Mouse (Mus musculus) heart, embryonic 16.5 days (tissue): ENCODE data around the gene Gm5767. TPM values are rescaled to one million over a fixed set of nuclear protein-coding genes. Genes with fewer than 3 reads are reported as not detected.
"Not testable (repeated sequence)": the region's sequence is repeated elsewhere in the genome, so short reads cannot be mapped to it uniquely, and the experiment has no call there.

ENCODE experiments used
- ATAC-seq: fragments of 200-750 bp; cut with Nextera tagmentation; replicated peaks from 2 replicates; pipeline ENCODE4 v1.8.0; 2017; ENCODE audit warnings: moderate number of reproducible peaks; ENCODE audit not compliant: insufficient read depth, low FRiP score; ENCODE audit errors: extremely low read depth
- H3K27ac ChIP-seq: fragments of 300-500 bp; sonication (generic); 2 replicates; pipeline ENCODE4 v1.5.1; 2014; ENCODE audit warnings: mild to moderate bottlenecking, low read length, control low read depth, moderate library complexity
- H3K27me3 ChIP-seq: fragments of 300-500 bp; sonication (generic); 2 replicates; pipeline ENCODE4 v1.6.1; 2014; ENCODE audit warnings: low read length, mixed read lengths; ENCODE audit not compliant: control insufficient read depth, insufficient read depth
- H3K36me3 ChIP-seq: fragments of 300-500 bp; sonication (generic); 2 replicates; pipeline ENCODE4 v1.6.1; 2014; ENCODE audit not compliant: control insufficient read depth, insufficient read depth
- H3K4me1 ChIP-seq: fragments of 300-500 bp; sonication (generic); 2 replicates; pipeline ENCODE4 v1.6.1; 2014; ENCODE audit warnings: low read length, mixed read lengths; ENCODE audit not compliant: control insufficient read depth, insufficient read depth
- H3K4me2 ChIP-seq: fragments of 300-500 bp; sonication (generic); 2 replicates; pipeline ENCODE4 v1.6.1; 2014; ENCODE audit warnings: low read depth, mild to moderate bottlenecking, control low read depth, low read length
- H3K4me3 ChIP-seq: fragments of 300-500 bp; sonication (generic); 2 replicates; pipeline ENCODE4 v1.5.1; 2014; ENCODE audit warnings: mild to moderate bottlenecking, control low read depth, low read length
- H3K9ac ChIP-seq: fragments of 300-500 bp; sonication (generic); 2 replicates; pipeline ENCODE4 v1.6.1; 2014; ENCODE audit warnings: low read length, control low read depth
- H3K9me3 ChIP-seq: fragments of 300-500 bp; sonication (generic); replicated peaks from 2 replicates; pipeline ENCODE4 v1.6.1; 2016; ENCODE audit warnings: low read length; ENCODE audit not compliant: control insufficient read depth
- WGBS: fragments of 180-500 bp; shearing (Covaris S2); extraction: QIAGEN DNeasy Blood & Tissue Kit; methylation state at CpG from one replicate; pipeline ENCODE4 v1.1.7; 2014; 5-methylcytosine and 5-hydroxymethylcytosine counted together
- polyA plus RNA-seq: library from polyadenylated mRNA; unstranded; fragments of >200 nt; fragmentation: Nextera tagmentation; extraction: Ambion mirVana; gene quantifications from 2 replicates; pipeline ENCODE4 v1.2.1, GENCODE M21; 2015

Gm5767 gene
- polyA plus RNA-seq, 1 experiment from 2014 or later: not detected

DNA sequence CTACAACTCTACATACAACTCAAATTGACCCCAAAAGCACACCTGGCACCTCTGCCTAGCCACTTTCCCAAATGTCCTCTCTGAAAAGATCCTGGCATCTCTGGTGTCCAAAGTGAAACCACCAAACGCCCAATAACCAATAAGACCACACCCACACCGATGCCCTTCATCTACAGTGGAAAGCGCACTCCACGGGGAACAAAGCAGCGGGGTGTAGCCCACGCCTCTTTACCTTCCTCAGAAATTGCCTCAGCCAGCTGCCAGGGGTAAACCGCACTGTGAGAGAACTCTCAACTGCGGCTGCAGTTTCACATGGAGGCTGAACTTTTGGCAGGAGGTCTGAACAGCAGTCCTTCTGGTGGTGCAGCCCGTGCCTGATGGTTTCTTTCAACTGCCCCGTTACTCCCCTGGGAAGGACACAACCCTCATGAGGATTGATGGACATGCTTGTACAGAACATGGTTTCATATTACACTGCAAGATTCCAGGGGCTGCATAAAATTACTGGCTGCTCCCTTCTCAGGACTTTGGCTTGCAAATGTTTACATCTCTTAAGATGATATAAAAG is 35.0 kb downstream of the Gm5767 start:
- 72% methylated on average over 10 of the region's 10 CpGs for WGBS
- no peaks in the 10 kb centered on the region for H3K9me3 ChIP-seq
- H3K9ac ChIP-seq: no peak overlapping the region
- H3K4me1 ChIP-seq: peaks cover 15% of the 10 kb centered on the region
- ATAC-seq: no peak
- peaks cover 21% of the 10 kb centered on the region for H3K36me3 ChIP-seq
- H3K27me3 ChIP-seq: no peaks in the 10 kb centered on the region
- no peak overlapping the region for H3K4me2 ChIP-seq
- no peak overlapping the region for H3K27ac ChIP-seq
- H3K4me3 ChIP-seq: no peak overlapping the region

DNA sequence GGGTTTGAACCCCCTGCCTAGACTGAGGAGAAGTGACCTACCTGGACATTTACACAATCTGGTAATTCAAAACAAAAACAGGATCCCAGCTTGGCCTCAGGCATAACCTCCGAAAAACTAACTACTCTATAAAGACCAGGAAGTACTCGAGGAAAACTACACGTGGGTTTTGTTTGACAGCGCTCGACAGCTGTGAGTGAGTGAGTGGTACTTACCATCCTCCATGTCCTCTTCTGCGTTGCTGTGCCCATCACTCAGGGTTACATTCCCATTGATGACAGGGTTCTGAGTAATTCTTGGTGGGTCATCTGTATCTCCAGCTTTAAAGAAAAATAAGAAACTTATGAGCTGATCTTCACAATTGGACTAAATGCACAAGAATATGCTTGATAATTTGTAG is 35.7 kb downstream of the Gm5767 start:
- no peak overlapping the region for H3K4me2 ChIP-seq
- 62% methylated on average over 6 of the region's 6 CpGs for WGBS

DNA sequence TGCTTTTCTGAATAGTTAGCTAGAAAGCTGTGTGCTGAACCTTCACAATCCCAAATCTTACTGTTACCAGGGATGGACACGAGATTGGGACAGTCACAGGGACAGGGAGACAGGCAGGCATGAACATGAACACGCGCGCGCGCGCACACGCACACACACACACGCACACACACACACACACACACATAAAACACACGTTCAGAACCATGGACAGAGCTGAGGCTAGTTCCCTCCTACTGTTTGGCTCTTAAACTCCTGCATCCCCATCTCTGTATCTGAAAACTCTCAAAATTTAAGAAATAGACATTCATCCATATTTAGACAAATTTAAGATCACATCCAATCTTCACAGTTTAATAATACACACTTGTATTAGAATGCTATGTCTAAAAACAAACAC is 37.2 kb downstream of the Gm5767 start:
- no peaks in the 10 kb centered on the region for H3K27me3 ChIP-seq
- peaks cover 12% of the 10 kb centered on the region for H3K36me3 ChIP-seq
- 90% methylated on average over 10 of the region's 10 CpGs for WGBS
- no peaks in the 10 kb centered on the region for H3K9me3 ChIP-seq
- H3K27ac ChIP-seq: no peak overlapping the region
- no peak overlapping the region for H3K9ac ChIP-seq
- H3K4me2 ChIP-seq: no peak overlapping the region
- ATAC-seq: no peak
- peaks cover 15% of the 10 kb centered on the region for H3K4me1 ChIP-seq
- H3K4me3 ChIP-seq: no peak overlapping the region

More for the DNA sequence above, 35.7 kb downstream of the Gm5767 start:
- peaks cover 15% of the 10 kb centered on the region for H3K4me1 ChIP-seq
- H3K36me3 ChIP-seq: peaks cover 21% of the 10 kb centered on the region
- ATAC-seq: no peak
- no peaks in the 10 kb centered on the region for H3K9me3 ChIP-seq
- no peaks in the 10 kb centered on the region for H3K27me3 ChIP-seq
- no peak overlapping the region for H3K27ac ChIP-seq
- H3K9ac ChIP-seq: no peak overlapping the region
- H3K4me3 ChIP-seq: no peak overlapping the region

DNA sequence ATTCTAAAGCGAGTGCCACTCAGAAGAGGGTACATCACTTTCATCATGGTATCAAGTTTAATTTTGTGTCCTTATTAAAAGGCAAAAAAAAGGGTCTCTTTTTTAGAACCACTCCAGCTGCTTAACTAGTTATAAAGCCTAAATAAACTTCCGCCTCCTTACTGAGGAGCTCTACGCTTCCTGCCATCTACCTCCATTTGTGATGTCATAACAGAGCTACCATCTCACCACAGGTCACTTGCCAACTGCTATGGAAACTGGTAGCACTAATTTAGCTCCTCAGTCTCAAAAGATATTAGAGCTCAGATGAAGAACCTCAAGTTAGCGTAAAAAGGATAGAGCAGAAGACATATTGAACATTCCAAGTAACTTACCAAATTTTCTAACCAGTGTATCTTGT is 39.9 kb downstream of the Gm5767 start:
- Histone ChIP-seq H3K27me3 (no peaks in the 10 kb centered on the region), H3K9me3 (no peaks in the 10 kb centered on the region), H3K4me1 (peaks cover 14% of the 10 kb centered on the region), H3K9ac (no peak overlapping the region), H3K4me2 (no peak overlapping the region), H3K27ac (no peak overlapping the region), H3K4me3 (no peak overlapping the region), H3K36me3 (peaks cover 9% of the 10 kb centered on the region)
- WGBS: 88% methylated on average over 4 of the region's 4 CpGs
- no peak for ATAC-seq

DNA sequence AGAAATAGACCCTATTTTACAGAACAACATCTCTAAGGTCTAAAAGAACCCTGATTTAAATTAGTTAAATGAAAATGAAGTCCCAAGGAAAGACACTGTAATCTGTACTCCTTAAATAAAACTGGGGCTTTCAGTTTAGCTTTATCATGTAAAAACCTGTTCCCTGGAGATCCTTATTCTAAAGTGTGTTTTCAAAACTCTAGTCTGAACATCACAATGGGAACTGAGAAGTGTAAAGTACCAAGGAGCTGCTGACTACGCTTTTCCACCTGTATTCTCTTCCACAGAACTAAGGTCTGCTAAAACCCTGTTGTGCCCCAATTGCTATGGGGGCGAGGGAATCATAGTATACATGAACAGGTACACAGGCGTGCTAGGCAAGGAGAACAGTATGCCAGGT is 43.5 kb downstream of the Gm5767 start:
- Histone ChIP-seq H3K4me2 (no peak overlapping the region), H3K4me3 (no peak overlapping the region), H3K27ac (no peak overlapping the region), H3K27me3 (no peaks in the 10 kb centered on the region), H3K4me1 (peaks cover 6% of the 10 kb centered on the region), H3K9me3 (no peaks in the 10 kb centered on the region), H3K9ac (no peak overlapping the region), H3K36me3 (no peaks in the 10 kb centered on the region)
- WGBS: 85% methylated on average over 3 of the region's 3 CpGs
- ATAC-seq: no peak

DNA sequence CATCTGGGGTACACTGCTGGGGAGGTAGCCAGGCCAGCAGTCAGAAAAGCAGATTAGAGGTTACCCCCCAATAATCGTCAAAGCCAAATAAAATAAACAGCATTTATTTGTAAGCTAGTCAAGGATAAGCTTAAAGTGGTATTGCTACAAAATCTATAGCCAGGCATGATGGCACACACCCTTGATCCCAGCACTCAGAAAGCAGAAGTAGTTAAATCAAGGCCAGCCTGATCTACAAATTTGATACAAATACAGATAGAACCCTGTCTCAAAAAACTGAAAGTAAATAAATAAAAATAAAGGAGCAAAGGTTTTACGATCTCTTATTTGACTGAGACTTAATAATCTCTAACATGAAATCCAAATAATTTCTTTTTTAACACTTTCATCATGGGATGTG is 45.2 kb downstream of the Gm5767 start:
- no peak for ATAC-seq
- WGBS: 89% methylated on average over 2 of the region's 2 CpGs
- Histone ChIP-seq H3K4me3 (no peak overlapping the region), H3K36me3 (no peaks in the 10 kb centered on the region), H3K27me3 (no peaks in the 10 kb centered on the region), H3K4me2 (no peak overlapping the region), H3K27ac (no peak overlapping the region), H3K4me1 (peaks cover 8% of the 10 kb centered on the region), H3K9ac (no peak overlapping the region), H3K9me3 (no peaks in the 10 kb centered on the region)

DNA sequence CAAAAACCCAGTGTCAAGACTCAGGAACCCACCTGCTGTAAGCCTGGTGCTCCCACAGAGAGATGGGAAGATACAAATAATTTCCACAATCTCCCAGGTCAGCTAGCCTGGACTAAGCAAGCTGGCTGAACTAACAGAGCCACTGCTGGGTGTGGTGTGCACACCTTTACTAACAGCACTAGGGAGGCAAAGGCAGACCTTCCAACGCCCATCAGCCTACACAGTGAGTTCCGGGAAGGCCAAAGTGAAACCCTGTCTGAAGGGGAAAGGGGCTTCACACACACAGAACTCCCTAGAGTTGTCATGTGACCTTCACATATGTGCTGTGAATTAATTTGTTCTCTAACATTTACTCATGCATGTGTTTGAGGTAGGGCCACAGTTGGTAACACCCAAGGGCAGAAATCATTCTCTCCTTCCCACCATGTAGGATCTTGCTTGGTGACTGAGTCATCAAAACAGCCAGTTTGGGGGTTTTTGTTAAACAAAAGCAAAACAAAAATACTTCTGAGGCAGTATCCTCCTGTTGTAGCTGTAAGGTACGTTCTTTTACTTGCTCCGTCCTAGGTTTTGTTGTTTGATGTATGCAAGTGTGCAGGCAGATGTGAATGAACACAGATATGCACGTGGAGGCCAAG is 47.7 kb downstream of the Gm5767 start:
- WGBS: 83% methylated on average over 5 of the region's 5 CpGs
- Histone ChIP-seq H3K27me3 (no peaks in the 10 kb centered on the region), H3K9ac (no peak overlapping the region), H3K4me2 (no peak overlapping the region), H3K4me1 (peaks cover 12% of the 10 kb centered on the region; the same call in 1 of the 2 replicates), H3K27ac (no peak overlapping the region), H3K36me3 (no peaks in the 10 kb centered on the region), H3K4me3 (no peak overlapping the region), H3K9me3 (no peaks in the 10 kb centered on the region)
- no peak for ATAC-seq

DNA sequence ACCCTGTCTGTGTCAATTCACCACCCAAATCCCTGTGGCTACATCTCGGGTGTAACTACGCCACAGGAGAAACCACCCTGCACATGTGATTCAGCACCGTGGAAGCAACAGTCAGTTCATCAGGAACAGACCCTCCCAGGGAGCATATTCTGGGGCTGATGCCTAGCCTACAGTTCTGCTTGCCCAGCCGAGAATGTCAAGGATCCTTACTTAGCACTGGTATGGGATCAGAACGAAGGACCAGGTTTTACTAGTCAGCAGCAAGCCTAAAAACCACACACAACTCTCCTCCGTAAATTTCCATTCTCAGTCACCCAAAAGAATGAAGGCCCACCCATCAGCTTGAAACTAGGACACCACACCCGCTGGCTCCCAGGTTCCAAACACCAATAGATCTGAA is 51.1 kb downstream of the Gm5767 start:
- peak overlapping the region; percentile 29; the same call in 1 of the 2 replicates for H3K27ac ChIP-seq
- 74% methylated on average over 7 of the region's 7 CpGs for WGBS
- H3K27me3 ChIP-seq: no peaks in the 10 kb centered on the region
- peaks cover 39% of the 10 kb centered on the region for H3K4me1 ChIP-seq
- H3K4me3 ChIP-seq: no peak overlapping the region
- H3K36me3 ChIP-seq: no peaks in the 10 kb centered on the region
- ATAC-seq: no peak
- H3K9ac ChIP-seq: no peak overlapping the region
- no peaks in the 10 kb centered on the region for H3K9me3 ChIP-seq
- H3K4me2 ChIP-seq: no peak overlapping the region

DNA sequence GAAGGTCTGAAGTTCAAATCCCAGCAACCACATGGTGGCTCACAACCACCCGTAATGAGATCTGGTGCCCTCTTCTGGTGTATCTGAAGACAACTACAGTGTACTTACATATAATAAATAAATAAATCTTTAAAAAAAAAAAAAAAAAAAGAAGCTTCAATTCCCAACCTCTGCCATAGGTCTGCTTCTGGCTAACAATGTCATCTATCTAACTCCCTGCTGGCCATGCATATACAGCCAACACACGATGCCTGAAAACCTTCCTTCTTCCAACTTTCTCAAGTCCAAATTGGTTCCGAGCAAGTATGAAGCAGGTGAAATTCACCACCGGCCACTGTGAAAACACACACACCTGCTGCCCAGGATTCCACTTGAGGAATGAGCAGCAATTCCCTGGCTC is 51.9 kb downstream of the Gm5767 start:
- H3K9me3 ChIP-seq: not testable (repeated sequence)
- peaks cover 44% of the 10 kb centered on the region for H3K4me1 ChIP-seq
- WGBS: 88% methylated on average over 3 of the region's 4 CpGs

More for the DNA sequence above, 51.9 kb downstream of the Gm5767 start:
- not testable (repeated sequence) for ATAC-seq, H3K36me3 ChIP-seq, H3K27ac ChIP-seq, H3K4me3 ChIP-seq, H3K27me3 ChIP-seq, H3K4me2 ChIP-seq, H3K9ac ChIP-seq
